Mouse (Mus musculus) c-Kit-positive CD71-positive TER-119-positive erythroid progenitor cells, embryonic 14.5 days (primary cell): ENCODE results near the gene Gnai3.
A peak's percentile ranks its signal among the peaks of the same experiment; 100 is the strongest.

Experiments
- DNase-seq: peaks from one replicate; pipeline ENCODE4 v3.0.0-alpha.2; 2013; ENCODE audit warnings: low spot score

Gene Gnai3

DNA sequence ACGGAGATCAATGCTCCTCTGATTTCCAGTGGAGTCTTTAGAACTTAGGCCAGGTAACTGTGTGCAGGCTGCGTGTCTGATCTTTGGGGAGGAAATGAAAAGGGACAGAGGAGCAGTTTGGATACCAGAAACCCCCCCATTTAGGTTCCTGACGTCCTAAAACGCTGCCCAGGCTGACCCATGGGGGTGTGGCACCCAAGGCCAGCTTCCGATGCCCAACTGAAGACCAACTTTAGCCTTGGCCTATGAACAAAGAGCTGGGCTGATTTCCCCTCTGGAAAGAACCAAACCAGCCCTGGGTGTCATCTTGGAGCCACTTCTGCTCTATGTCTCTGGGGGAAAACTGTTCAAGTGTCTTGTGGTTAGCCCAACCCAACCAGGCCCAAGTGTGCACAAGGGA is 18.1 kb upstream of the Gnai3 start:
- DNase-seq: no peak

DNA sequence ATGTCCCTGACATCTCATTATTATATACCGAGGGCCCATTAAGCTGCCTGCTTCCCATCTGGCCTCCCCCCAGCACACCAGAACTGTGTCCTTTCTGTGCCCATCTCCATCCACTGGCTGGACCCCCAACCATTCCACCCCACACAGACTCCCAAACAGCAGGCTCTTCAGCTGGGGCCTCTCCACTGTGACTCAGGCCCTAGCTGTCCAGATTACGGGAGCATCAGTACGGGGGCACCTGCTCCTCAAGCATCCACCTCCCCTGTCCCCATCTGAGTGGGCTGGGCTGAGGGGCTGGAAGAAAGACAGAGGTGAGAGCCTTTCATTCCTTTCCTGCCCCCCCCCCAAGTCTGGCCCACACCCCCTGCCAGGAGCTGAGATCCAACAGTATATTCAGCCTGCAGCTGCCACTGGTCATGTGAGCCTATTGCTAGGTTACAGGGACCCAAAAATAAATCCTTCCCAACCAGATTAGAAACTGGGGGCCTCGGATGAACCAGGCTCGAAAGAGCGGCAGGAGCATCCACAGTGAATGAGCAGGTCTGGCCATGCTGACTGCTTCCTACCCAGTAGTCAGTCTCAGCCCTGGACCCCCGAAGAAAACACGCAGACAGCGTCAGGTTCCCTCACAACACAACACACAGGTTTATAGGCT is 12.6 kb upstream of the Gnai3 start:
- DNase-seq: no peak

DNA sequence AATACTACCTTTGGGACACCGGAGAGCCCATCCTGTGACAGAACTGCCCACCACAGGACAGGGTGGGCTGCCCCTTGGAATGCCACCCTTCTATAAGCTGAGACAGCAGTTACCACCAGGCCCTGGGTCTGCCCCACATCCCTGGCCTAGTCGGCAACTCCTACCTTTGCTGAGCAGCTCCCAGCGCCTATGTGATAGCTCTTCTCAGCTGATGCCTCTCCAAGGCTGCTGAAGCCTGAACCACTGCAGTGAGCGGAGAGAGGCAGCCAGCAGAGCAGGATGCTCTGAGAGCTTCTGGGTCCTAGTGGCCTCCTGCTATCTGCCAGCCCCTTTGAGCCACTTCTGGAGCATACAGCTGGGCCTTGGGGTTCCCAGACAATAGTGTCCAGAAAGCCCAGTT is 8.7 kb upstream of the Gnai3 start, which contains the start of gene Gpr61:
Gene Gpr61 (minus strand): TSS at position 227 of the 400 bp plus-strand sequence.
- no peak for DNase-seq

DNA sequence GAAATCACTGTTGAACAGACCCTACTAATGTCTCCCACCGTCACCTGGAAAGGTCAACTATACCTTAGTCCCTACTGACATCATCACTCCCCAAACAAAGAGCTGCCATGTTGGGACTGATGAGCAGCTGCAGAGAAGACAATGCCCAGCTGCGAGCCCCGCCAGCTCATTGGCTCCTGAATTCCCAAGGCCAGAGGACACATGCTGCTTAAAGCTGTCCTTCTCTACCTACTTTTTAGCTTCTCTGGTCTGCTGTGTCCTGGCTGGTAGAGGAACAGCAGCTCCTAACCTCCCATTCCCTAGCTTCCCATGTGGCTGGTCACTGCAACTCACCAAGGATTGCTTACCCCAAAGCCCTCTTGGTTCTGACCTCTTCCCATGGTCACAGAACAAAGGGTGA is 6.3 kb upstream of the Gnai3 start:
- DNase-seq: no peak

DNA sequence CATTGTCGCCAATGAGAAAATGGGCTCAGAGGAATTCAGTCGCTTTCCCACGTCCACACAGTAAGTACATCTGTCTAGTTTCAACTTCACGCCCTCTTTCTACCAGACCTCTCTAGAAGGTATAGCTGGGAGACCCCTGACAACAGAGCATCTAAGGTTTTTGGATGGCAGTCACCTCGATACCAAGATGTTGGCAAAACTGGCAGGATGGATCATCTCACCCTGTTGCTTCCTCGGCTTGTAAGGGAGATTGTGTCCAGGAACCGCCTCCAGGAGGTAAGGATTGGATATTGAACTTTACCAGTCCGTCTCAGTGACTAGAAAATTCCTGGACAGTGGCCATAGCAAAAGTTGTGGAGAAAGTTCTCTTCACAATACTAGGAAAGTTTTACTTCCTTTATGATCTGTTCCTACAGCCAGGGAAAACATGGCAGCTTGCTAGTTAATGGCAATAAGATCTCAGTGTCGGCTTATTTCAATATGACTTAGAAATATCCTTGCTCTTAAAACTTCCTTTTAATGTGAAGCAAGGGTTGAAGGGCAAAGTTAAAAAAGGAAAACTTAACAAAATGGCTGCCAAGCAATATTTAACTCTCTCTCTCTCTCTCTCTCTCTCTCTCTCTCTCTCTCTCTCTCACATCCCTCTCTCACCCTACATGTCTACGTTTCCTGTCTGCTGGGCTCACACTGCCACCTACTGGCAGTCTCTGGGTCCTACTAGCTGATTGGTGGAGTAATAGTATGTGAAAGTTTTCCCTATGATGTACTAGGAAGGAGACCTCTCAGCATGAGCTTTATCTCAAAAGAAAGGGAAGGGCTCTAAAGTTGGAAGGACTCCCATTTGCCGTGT is 1.7 kb upstream of the Gnai3 start:
- peak; percentile 92 for DNase-seq

DNA sequence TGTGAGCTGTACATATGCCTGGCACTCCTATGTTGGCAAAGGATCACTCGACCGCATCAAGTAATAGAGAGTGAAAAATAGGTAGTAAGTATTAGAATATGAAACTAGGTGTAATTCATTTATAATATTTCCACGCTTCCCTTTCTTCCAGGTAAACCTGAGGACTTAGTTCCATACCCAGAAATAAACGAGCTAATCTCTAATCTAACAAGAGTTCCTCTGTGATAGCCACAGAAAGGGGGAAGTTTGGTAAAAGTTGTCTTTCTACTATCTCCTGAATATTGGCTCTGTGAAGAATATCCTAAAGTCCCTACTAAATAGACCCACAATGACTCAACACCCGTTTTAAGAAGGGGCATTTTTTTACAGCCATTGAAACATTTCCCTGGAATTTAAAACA is 725 bp upstream of the Gnai3 start:
- no peak for DNase-seq

DNA sequence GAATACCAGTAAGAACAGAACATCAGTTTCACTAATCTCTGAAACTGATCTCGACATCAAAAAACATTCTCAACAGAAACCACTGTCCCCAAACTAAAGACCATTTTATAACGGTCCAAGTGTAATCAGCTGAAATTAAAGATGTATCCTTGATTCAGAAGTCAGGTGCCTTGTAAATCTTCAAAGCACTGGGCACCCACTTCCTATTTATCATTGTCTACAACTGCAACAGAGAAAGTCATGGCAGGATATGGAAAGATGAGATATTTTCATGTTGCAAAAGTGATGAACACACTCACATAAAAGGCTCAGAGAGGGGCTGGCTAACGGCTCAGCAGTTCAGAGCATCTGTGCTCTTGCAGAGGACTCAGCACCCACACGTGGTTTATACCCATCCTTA is 5.2 kb downstream of the Gnai3 start:
- DNase-seq: no peak

DNA sequence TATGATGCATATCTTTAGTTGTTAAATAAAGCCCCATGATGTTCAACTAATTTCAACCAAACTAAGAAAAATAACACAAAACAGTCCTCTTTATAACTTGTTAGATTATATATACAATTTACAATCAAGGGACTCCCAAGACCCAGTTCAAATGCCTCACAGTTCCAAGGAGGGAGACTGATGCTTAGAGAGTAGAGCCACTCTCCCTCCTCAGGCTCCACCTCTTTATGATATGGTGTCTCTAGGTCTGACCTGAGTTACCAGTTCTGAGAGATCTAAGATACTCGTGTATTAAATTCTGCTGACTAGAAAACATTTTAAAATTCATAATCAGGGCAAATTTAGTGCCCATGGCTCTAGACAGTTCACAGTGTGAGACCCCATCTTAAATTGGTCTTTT is 6.8 kb downstream of the Gnai3 start:
- no peak for DNase-seq

DNA sequence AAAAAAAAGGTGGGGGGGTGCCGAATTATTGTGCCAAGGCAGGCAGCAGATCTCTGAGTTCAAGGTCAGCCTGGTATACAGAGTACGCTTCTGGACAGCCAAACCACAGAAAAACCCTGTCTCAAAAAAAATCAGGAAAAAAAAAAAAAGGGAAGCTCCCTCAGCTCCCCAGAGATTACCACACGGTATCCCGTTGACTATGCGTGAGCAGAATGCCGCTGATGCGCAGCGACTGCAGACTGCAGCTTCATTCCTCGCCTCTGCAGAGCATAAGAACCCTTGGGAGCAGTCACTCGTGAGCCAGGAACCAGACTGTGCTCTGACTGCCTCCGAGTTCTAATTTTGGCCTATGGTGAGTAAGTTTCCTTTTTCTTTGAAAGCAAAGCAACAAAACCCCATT is 11.2 kb downstream of the Gnai3 start:
- DNase-seq: no peak

DNA sequence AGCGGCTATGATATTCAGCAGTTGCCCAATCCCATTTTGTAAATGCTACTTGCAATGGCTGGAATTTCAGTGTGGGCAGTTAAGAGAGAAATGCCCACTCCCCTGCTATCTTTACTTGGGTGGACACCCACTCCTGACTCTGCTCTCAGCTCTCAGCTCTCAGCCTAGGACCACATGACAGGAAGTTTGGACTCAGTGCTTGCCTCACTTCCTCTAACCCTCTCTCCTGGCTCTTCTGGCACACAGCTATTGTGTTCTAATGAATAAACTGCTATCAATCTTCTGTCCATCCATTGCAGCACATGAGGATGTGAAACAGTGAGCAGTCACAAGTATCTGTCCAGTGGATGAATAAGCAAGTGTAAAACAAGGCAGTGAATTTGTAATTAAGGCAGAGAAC is 13.5 kb downstream of the Gnai3 start:
- DNase-seq: no peak

DNA sequence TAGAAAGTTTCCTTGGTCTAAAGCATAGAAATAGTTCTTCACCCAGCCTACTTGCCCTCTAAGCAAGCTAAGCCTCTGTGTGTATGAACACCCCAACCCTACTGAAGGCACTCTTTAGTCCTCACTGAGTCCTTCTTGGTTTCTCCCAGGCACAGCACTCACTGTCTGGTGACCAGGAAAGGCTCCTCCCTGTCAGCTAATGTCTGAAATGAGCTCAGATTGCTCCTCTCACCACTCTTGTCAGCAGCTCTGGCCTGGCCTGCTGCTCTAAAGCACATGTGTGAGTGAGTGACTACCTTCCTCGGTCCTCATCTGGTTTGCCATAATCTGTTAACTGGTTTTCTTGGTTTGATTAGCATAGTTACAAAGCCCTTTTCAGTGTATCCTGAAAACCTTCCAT is 14.1 kb downstream of the Gnai3 start:
- no peak for DNase-seq

DNA sequence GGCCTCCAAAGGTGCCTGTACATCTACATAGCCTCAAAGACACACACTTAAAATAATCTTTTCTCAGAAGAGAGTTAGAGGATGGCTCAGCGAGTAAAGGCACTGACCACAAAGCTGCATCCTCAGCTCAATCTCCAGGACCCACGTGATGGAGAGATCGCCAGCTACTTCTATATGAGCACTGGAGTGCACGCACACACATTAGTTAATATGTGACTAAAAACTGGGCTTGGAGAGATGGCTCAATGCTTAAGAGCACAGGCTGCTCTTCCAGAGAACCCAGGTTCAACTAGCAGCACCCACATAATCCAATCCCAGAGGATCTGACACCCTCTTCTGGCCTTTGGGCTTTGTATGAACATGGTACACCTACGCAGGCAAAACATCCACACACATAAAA is 14.7 kb downstream of the Gnai3 start:
- DNase-seq: no peak

DNA sequence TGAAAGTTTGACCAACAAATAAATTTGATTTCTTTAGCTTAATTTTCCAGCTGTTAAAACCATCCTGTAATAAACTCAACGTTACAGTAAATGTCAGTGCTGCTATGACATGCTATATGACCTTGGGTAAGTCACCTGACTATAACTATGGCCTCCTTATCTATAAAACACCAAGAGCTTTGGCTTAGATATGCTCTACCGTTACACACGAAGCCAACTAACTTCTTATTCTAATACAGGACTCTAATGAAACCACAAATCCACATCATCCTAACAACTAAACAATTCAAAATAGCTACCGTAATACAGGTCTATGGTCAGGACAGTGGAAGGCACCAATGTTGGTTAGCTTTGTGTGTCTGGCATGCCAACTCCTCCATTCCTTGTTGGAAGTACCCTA is 16.1 kb downstream of the Gnai3 start:
- peak; percentile 48 for DNase-seq

DNA sequence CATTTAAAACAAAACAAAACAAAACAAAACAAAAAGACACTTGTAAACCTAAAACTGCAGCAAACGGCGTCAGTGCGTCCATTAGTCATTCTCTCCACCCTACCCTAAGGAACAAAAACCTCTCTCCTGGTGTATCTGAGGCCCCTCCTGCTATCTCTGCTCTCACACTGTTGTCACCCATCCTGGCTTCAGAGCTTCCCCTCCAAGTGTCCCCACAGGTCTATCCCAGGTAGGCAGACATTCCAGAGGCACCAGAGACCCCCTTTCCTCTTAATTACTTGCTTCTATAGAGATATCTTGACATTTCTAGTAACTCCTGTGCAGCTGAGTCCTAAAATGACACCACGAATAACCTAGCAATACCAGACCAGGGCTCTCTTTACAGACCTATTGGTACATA is 16.6 kb downstream of the Gnai3 start:
- peak; percentile 45 for DNase-seq

DNA sequence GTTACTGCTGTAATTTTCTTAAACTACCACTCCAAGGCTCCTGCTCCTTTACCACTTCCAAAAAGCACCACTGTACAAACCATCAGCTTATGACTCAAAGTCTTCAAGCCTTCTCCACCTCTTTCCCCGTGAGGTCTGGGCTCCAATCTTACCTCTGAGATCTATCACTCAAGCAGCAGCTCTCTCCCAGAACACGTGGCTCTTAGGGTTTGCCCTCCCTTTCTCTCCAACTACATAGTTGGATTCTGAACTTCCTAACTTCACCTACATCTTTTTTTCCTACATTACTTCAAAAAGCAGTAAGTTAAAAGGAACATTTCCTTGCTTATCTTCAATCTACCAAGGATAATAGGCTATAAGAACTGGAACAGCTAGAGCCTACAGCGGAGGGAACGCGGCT is 17.4 kb downstream of the Gnai3 start:
- DNase-seq: no peak

DNA sequence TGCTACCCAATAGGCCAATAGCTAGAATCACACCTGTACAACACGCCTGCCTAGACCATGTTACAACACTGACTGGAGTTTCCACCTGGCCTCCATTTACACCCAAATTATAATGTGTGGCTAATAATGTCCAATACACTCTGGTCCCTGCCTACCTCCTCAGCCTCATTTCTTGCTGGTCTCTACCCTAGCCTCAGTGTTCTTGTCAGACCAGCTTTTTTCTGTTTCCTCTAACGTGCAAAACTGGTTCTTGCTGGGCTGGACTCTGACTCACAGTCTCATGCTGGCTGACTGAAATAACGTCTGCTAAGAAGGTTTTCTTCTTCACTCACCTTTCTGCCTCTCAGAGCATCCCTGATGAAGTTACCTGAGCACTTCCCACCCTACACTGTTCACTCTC is 19.6 kb downstream of the Gnai3 start:
- DNase-seq: no peak

DNA sequence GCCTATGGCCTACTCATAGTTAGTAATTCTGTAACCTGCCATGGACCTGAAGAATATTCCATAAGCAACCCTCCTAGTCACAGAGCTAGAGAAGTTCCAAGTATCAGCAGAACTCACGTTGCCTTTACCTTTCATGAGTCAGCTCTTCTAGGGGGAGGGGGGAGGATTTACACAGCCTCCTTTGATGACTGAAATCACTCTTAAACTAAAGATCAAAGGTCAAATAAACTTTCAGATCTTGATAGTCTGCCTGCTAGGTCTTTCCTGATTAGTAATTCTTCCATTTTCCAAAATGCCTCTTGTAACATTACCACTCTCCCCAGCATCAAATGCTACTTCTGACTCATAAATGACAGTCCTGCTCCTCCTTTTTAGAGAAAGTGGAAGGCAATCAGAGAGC is 21.8 kb downstream of the Gnai3 start:
- no peak for DNase-seq

DNA sequence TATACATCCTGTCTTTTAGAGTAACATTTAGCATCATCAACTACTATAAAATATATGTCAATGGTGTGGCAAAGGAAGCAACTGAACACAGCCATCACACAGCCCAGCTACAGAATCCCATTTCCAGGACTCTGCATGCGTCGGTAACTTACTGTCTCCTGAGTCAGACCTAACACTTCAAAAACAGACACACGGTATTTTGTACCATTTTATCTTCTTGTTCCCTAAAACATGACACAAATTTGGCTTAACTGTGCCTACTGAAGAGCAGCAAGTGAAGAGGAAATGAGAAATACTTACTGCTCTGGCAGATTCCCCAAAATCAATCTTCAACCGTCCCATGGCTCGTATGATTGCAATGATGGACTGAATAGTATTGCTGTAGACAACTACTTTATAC is 22.7 kb downstream of the Gnai3 start:
- DNase-seq: no peak

DNA sequence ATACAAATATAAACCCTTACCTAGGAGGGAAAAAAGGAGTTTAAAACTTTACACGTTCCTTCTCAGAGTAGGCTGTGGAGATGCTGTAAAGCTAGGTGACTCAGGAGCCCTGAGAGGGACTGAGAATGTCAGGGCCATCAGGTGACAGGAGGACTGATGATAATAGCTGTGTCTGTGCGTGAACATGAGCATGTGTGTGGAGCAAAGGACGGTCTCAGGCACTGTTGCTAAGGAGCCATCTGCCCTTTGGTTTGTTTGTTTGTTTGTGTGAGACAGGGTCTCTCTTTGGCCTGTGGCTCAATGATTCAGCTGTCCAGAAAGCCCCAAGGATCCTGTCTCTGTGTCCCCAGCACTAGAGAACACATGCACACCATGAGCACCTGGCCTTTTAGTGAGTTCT is 24.8 kb downstream of the Gnai3 start:
- DNase-seq: no peak

DNA sequence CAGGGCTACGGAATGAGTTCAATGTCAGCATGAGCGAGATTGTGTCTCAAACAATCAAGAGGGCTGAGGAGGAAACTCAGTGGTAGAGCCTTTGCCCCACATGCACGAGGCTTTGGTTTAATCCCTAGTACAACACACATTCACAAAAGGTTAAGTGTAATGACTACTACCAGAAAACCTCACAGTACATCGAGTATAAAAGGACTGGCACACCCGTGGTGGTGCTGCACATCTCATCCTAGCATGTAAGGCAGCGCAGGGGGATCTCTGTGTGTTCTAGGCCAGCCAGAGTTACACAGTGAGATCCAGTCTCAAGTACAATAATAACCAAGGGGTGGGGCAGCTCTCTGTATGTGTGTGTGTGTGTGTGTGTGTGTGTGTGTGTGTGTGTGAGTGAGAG is 28.5 kb downstream of the Gnai3 start:
- DNase-seq: no peak

DNA sequence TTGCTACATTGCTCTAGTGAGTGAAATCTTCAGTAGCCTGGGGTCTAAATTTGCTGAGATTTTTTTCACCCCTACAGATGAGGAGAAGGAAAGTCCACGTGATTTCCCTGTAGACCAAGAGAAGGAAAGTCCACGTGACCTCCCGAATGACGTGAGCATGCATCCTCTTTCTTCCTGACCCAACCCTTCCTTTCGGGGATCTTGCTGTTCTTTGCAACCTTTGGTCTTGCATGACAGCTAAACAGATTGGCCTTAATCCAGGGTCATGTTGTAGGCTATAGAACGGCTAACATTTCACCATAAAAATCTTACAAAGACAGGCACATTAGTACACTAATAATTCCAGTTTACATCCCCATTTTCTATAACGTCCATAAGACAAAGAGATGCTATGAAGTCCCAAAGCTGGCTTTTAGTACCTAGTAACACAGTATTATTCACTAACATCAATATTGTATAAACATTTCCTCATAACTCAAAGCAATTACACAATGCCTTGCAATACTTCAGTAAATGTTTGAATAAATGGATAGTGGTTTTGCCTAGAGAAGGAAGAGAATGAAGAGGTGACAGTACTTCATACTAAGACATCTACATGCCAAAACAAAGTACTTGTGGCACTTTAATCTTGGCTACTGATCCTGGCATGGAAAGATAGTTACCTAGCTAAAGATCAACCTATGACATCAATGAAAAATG is 32.2 kb downstream of the Gnai3 start:
- no peak for DNase-seq

DNA sequence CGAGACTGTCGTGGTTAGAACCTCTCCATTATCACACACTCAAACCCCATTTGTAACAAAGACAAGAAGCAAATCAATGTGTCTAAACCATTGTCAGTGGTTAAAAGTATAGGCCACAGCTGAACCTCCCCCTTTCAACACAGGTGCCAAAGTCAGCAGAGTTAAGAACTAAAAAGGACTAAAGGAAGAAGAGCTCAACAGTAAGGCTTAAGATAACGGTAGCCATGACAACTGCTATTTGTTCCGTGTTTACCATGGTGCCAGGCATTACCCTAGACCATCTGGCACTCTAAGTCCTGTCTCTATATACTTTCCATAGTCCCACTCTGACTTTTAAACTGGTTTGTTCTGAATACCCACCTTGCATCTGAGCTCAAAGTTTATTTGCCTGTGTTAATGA is 33.3 kb downstream of the Gnai3 start:
- no peak for DNase-seq

DNA sequence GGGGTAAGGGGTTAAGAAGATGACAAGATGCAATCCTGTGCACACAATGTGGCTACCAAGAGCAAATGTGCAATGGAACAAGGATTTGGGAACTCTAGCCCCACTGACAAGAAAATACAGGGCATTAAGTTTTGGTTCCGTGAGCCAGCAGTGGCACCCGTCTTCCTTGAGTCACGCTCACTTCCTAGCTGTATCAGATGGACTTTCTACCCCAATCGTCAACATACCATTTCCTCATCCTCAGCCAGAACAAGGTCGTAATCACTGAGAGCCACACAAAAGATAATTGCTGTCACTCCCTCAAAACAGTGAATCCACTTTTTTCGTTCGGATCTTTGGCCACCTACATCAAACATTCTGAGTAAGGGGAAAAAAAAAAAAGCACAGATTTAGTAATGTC is 33.7 kb downstream of the Gnai3 start:
- DNase-seq: no peak
